ENCODE assay signal across 16 mouse cellular contexts in the genomic region with DNA sequence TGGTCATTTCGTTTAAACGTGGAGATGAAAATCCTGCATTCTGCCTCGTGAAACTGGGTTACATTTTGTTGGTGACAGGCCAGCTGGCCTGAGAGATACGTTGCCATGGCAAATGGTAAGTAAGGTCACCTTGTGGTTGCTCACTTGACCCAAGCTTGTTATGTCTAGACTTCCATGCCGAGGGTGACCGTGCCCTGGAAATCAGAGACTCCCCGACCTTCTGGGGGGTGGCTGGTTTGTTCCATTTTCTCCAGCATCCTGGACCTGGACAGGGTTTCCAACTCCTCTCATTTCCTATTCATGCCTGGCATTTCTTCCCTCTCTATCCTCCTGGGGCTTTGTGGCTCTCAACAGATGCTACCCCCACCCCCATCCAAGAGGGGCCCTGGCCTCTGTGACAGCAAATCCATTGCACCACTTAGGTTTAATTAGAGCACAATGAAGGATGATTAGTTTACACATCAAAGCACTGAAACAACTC. TPM values are rescaled to one million over a fixed set of nuclear protein-coding genes. Genes with fewer than 3 reads are reported as not detected.
DNase-seq lines count a peak whose midpoint lies in the region; ATAC-seq and TF ChIP-seq lines count a peak whose summit lies in the region.
"Had no signal": no experiment of that assay in that cellular context is flagged by ENCODE, and none has a peak within 500 bp of the region (broad histone marks: within the 10 kb centered on the region; RNA-seq: fewer than 3 reads in every experiment).

No protein-coding gene starts in this region.

- peak; percentile 55 for DNase-seq in adrenal gland, postnatal 10 days
- DNase-seq in adrenal gland, postnatal 4 days (ENCODE audit: low spot score in 2 of 2): no peak
- peak; percentile 81 for DNase-seq in left cerebral cortex, postnatal 4 days
- no peak for DNase-seq in left cerebral cortex, postnatal 14 days (ENCODE audit: low spot score in 2 of 2)
- peak; percentile 45 to 67 for DNase-seq in adrenal gland, postnatal 36 days
- DNase-seq in gastrocnemius, postnatal 36 days: no peak
- DNase-seq: heart, adult 18-20 months; liver; lung, embryonic 14.5 days; thymus, postnatal 4 days had no signal

- no peak overlapping the region for H3K4me2 ChIP-seq in hindbrain, embryonic 16.5 days (ENCODE audit: low read length)
- H3K4me2 ChIP-seq in intestine, postnatal 0 days (replicated peaks; ENCODE audit: low read depth): no peak overlapping the region
- H3K4me2 ChIP-seq: lung, embryonic 14.5 days; neural tube, embryonic 15.5 days had no signal

- 37% methylated on average over 7 of the region's 7 CpGs for WGBS in hindbrain, embryonic 16.5 days
- WGBS in intestine, postnatal 0 days: 67% methylated on average over 7 of the region's 7 CpGs

- no peak overlapping the region for H3K4me3 ChIP-seq in hindbrain, embryonic 16.5 days (ENCODE audit: low read length)
- no peak overlapping the region for H3K4me3 ChIP-seq in intestine, postnatal 0 days (ENCODE audit: low read depth, low read length)
- H3K4me3 ChIP-seq: erythroblast, embryonic 14.5 days; neural tube, embryonic 15.5 days had no signal

- H3K27me3 ChIP-seq in hindbrain, embryonic 16.5 days (replicated peaks; ENCODE audit: control insufficient read depth, insufficient read depth, low read length): no peaks in the 10 kb centered on the region
- no peaks in the 10 kb centered on the region for H3K27me3 ChIP-seq in intestine, postnatal 0 days (replicated peaks; ENCODE audit: control insufficient read depth, insufficient read depth, low read length)
- H3K27me3 ChIP-seq: neural tube, embryonic 15.5 days had no signal

- H3K36me3 ChIP-seq in hindbrain, embryonic 16.5 days (ENCODE audit: control insufficient read depth, insufficient read depth, low read length): no peaks in the 10 kb centered on the region
- H3K36me3 ChIP-seq in intestine, postnatal 0 days (ENCODE audit: control insufficient read depth, insufficient read depth): no peaks in the 10 kb centered on the region
- H3K36me3 ChIP-seq: neural tube, embryonic 15.5 days had no signal

- peaks cover 3% of the 10 kb centered on the region for H3K4me1 ChIP-seq in hindbrain, embryonic 16.5 days (ENCODE audit: control insufficient read depth, insufficient read depth, low read depth, low read length)
- no peaks in the 10 kb centered on the region for H3K4me1 ChIP-seq in intestine, postnatal 0 days (replicated peaks; ENCODE audit: control insufficient read depth, insufficient read depth, low read length)

- H3K27ac ChIP-seq in hindbrain, embryonic 16.5 days (ENCODE audit: low read depth, low read length): no peak overlapping the region
- no peak overlapping the region for H3K27ac ChIP-seq in intestine, postnatal 0 days (ENCODE audit: low read depth, low read length)
- H3K27ac ChIP-seq: kidney, postnatal 0 days; neural tube, embryonic 15.5 days had no signal

- H3K9me3 ChIP-seq in hindbrain, embryonic 16.5 days (ENCODE audit: control insufficient read depth, low read length): no peaks in the 10 kb centered on the region
- H3K9me3 ChIP-seq in intestine, postnatal 0 days (ENCODE audit: control insufficient read depth): no peaks in the 10 kb centered on the region
- H3K9me3 ChIP-seq: neural tube, embryonic 15.5 days had no signal

- TF ChIP-seq CTCF in intestine, postnatal 0 days (IDR thresholded peaks at IDR 0.05; ENCODE audit: low read depth): no peak

- intact Hi-C loops in left cerebral cortex, postnatal 4 days (cut with DNase I): no loop called here
- intact Hi-C loops in left cerebral cortex, postnatal 14 days (cut with DNase I): no loop called here
- intact Hi-C loops in gastrocnemius, postnatal 36 days (cut with DNase I): no loop called here

- H3K9ac ChIP-seq in hindbrain, embryonic 16.5 days (ENCODE audit: low read depth, low read length): no peak overlapping the region
- no peak overlapping the region for H3K9ac ChIP-seq in intestine, postnatal 0 days (ENCODE audit: low read depth, low read length)
- H3K9ac ChIP-seq: lung, embryonic 14.5 days; neural tube, embryonic 15.5 days had no signal

- ATAC-seq in hindbrain, embryonic 16.5 days: 0 out of 2 replicates have a peak, but pooled peaks have one; percentile 35
- ATAC-seq in intestine, postnatal 0 days: no peak
- ATAC-seq: activated CD4-positive, CD25-positive, alpha-beta regulatory T cell, adult 4 months had no signal

RNA-seq across cellular contexts. Expression of a gene that starts 11.9 kb away (rescaled TPM):
- total RNA-seq in adrenal gland, postnatal 10 days (2021): 10 to 100 TPM; 23.2 to 30.6 TPM
- 10 to 100 TPM; 24.2 to 28.6 TPM for total RNA-seq in adrenal gland, postnatal 4 days (2021)
- total RNA-seq in left cerebral cortex, postnatal 4 days (2021): 10 to 100 TPM; 28.0 to 36.5 TPM
- total RNA-seq in left cerebral cortex, postnatal 14 days (2021): 10 to 100 TPM; 29.3 to 29.4 TPM
- 10 to 100 TPM; 36.7 to 55.7 TPM for total RNA-seq in adrenal gland, postnatal 36 days (2021)
- polyA plus RNA-seq in hindbrain, embryonic 16.5 days (2015; fragmentation: Nextera tagmentation; extraction: Ambion mirVana): 36.2 and 48.4 TPM in 2 replicates
- 10 to 100 TPM in 1 of 2 experiments, 1 to 10 TPM in 1; 10.0 to 13.8 TPM for total RNA-seq in gastrocnemius, postnatal 36 days (2021)
- 15.6 and 20.4 TPM in 2 replicates for polyA plus RNA-seq in intestine, postnatal 0 days (2015; fragmentation: Nextera tagmentation; extraction: Ambion mirVana)

Comparison
In these comparisons a context has a peak if more than half of its experiments do, and no peak if none do; other contexts are left out.
1. DNase-seq: peak in adrenal gland, postnatal 10 days (single experiment), left cerebral cortex, postnatal 4 days (single experiment) and adrenal gland, postnatal 36 days (2 of 2); none in adrenal gland, postnatal 4 days (0 of 2), left cerebral cortex, postnatal 14 days (0 of 2) and gastrocnemius, postnatal 36 days (0 of 2).